Mouse (Mus musculus): ENCODE results near the gene Zer1.
A peak's percentile ranks its signal among the peaks of the same experiment; 100 is the strongest.
"Not testable (repeated sequence)": the region's sequence is repeated elsewhere in the genome, so short reads cannot be mapped to it uniquely, and the experiment has no call there.

Gene Zer1

DNA sequence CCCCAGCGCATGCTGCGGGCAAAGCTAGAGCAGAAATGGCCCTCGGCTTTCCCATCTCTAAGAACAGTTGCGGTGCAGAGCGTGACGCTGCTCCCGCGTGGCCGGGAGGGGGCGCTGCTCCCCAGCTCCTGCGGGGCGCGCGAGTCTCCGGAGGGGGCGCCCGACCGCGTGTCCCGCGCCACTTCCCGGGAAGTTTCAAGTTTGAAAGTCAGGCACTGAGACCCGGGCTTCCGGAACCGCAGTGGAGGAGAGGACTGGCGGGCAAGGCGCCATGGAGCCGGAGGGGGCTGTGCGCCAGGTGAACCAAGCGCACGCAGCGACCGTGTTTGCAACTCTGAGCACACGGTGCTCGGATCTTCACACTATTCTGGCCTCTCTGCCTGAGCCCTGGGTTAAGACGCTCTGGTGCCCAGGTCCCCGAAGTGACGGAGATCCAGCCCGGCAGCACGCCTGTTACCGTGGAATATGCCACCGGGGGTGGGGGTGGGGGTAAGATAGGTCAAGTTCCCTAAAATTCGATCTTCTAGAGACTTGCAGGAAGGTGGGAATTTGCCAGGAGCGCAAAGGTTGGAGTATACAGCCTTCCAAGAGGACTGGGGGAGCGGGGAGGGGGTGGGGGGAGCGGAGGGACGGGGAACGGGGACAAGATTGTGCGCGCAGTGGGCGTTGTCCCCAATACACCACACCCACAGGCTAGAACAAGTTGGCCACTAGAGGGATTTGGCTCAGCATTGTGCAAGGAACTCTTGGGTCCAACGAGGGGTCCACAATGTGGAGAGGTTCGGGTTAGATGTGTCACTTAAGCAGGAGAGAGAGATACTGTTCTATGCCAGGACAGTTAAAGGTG, 46.7 kb downstream of the Zer1 start, which contains the start of gene Pkn3:
Gene Pkn3, plus strand, starts transcription at position 183 of the 847 bp plus-strand sequence.
- DNase-seq (ENCODE audit: low spot score) = peak; percentile 85

DNA sequence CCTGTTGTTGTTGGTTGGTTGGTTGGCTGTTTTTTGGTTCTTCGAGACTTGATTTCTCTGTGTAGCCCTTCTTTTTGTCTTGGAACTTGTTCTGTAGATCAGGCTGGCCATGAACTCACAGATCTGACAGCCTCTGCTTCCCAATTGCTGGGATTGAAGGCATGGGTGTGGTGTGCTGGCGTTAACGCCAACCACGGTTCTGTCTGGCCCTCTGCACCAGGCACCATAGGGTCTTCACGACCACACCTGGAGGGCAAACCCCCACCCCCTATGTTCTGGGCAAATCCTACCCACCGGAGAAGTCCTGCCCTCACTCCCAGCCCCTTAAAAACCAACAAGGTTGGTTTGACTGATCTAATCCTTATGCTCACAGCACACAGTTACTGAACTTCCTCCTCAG, 47.4 kb downstream of the Zer1 start:
- DNase-seq (ENCODE audit: low spot score) = no peak

DNA sequence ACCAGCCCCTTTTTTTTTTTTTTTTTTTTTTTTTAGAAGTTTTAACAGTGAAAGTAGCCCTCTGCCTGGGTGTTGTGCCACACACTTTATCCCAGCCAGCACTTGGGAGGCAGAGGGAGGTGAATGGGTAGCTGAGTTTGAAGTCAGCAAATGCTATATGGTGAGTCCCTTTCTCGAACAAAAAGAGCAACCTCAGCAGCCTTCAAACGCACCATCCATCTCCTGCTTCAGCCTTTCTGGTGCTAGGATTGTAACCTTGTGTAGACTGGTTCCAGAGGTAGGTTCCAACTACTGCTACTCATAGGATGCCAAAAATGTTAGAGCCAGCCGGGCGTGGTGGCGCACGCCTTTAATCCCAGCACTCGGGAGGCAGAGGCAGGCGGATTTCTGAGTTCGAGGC, 47.9 kb downstream of the Zer1 start:
- DNase-seq (ENCODE audit: low spot score) = no peak

DNA sequence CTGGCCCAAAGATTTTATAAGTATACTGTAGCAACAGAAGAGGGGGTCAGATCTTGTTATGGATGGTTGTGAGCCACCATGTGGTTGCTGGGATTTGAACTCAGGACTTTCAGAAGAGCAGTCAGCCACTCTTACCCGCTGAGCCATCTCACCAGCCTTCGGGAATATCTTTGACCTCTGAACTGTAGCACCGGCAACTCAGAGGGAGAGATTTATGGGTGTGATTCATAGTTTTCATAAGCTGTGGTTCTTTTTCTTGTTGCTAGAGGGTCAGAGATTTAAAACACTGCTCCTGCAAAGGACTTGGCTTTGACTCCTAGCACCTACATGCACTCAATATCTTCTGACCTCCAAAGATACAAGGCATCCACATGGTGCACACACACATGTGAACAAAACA, 48.8 kb downstream of the Zer1 start:
- DNase-seq (ENCODE audit: low spot score) = no peak

DNA sequence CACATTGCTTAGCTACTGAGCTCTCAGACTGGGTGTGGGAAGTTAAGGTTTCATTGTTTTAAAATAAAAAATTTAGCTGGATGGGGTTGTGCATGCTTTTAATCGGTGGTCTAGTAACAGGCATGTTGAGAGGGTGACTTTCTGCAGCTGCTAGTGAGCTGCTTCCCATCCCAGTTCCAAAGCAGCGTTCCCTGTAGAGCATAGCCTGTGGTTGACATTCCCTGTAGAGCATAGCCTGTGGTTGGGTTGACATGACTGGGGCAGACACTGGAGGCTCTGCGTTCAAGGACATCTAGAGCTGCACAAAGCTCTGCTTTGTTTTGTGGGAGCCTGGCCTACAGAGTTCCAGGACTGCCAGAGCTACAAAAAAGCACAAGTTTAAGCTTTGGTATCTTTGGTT, 51.1 kb downstream of the Zer1 start:
- no peak for DNase-seq (ENCODE audit: low spot score)

DNA sequence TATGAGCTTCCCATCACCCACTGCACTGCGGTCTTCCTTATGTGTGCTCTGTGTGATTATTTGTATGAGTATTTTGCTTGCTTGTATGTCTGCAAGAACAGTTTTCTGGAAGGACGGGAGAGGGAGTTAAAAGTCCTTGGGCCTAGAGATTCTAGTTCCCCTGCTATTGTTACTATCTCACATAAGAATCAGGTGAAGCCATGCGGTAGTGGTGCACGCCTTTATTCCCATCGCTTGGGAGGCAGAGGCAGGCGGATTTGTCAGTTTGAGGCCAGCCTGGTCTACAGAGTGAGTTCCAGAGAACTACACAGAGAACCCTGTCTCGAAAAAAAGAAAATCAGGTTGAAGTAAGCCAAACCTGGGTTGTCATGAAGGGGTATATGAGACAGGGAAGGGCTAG, 51.5 kb downstream of the Zer1 start:
- DNase-seq (ENCODE audit: low spot score) = no peak

DNA sequence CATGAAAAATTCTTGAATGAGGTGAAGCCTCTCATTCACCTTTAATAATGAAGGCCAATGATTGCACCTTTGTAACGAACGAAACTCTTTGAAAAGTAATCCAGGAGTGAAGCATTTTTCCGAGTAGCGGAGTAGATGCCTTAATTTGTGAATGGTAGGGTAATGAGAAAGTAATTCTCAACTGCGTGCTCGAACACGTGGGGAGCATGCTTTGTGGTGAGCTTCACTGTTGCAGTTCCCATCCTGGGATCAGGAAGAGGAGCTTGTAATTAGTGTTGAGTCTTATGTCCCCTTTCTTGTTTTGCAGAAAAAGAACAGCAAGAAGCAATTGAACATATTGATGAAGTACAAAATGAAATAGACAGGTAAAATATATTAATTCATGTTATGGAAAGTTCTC, 56.4 kb downstream of the Zer1 start:
- DNase-seq (ENCODE audit: low spot score) = no peak

DNA sequence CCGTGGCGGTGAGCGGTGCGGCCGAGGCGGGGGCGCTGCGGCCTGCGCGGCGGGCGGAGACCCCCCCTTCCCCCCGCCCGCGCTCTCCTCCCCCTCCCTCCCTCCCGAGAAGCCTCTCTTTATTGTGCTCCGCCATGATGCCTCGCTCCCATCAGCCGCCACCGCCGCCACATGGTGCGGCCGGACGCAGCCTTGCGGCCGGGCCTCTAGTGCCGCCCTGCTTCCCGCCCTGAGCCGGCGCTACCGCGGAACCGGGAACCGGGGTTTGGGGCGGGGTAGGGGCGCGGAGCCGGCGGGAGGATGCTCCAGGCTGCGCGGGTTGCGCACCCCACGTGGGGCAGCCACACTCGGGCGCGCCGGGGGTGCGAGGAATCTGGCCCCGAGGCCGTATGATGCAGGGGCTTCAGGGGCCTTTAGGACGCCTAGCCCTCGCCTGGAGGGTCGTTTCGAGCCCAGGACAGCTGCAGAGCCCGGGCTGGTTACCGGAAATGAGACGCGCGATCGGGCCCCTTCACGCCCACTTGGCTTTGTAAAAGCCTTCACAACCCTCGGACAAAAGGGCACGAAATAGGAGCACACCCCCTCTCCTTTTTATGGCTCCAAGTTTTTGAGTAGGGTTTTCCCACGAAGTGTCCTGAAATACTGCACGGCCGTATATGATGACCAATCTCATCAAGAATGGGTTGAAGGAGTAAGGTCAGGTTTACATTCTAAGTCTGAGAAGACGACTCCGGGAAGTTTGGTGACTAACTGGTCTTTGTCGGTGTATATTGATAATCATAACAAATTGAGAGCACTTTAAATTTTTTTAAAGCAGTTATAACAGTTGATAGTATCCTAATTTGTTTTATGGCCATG, 57.1 kb downstream of the Zer1 start:
- DNase-seq (ENCODE audit: low spot score) = peak; percentile 34

DNA sequence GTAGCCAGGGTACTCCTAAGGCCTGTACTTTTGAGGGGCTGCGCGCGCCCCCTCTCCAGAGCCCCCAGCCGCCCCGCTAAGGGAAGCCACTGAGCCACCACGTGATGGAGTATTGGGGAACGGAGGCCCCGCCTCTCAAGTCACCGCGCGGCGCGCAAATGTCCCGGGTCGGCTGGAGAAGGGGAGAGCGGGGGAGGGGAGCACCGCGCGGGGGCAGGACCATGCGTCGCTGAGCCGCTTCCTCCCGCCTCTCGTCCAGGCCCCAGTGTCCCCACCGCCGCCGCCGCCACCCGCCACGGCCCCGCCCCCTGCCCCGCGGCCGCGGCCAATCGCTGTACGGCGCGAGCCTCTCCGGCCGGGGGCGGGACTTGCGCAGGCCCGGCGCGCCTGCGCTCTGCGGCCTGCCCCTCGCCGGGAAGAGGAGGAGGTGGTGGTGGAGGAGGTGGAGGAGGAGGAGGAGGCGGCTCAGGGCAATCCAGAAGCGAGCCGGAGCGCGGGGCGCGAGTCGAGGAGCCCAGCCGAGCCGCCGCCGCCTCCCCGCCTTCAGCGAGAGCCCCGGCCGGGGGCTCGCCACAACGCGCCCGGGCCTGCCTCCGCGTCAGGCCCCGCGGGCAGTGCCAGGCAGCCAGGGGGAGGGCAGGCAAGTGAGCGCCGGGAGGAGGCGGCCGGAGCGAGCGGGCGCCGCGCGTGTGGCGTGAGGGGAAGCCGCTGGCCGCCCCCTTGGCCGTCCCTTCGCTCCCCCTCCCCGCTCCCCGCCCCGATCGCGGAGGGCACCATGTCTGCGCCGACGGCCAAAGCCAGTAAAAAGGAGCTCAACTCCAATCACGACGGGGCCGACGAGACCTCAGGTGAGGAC, 58.1 kb downstream of the Zer1 start:
- peak; percentile 95 for DNase-seq (ENCODE audit: low spot score)

DNA sequence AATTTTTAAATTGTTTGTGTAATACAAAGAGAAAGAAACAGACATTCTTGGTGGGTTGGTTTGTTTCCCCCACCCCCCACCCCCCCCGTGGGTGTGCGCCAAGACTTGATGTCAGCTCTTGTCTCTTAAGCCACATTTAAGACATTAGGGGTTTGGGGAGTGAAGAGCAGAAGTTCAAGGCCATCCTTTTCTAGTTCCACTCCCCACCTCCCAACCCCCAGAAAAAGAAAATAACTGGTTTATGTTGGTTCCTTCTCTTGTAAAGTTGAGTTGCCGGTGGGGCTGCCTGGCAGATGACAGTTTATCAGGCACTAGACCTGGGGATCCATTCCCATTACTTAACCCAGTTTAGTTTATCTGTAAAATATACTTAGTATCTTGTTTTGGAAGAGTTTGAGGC, 60.1 kb downstream of the Zer1 start:
- DNase-seq (ENCODE audit: low spot score) = no peak

DNA sequence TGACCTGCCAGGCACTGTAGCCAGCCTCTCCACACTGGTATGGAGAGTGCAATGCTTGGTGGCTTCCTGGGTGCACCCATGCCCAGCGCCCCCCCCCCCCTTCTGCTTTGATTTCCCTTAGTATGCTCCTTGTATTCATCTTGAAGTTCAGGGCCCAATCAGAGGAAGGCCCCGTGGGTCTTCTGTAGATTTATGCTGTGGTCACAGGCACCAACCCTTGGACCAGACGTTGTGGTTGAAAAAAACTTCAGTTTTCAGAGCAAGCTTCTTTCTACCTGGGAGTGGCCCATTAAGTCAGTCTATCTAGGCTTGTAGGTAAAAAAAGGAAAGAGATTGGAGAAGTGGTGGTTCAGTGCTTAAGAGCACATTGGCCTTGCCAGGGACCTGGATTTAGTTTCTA, 60.6 kb downstream of the Zer1 start:
- DNase-seq (ENCODE audit: low spot score) = no peak

DNA sequence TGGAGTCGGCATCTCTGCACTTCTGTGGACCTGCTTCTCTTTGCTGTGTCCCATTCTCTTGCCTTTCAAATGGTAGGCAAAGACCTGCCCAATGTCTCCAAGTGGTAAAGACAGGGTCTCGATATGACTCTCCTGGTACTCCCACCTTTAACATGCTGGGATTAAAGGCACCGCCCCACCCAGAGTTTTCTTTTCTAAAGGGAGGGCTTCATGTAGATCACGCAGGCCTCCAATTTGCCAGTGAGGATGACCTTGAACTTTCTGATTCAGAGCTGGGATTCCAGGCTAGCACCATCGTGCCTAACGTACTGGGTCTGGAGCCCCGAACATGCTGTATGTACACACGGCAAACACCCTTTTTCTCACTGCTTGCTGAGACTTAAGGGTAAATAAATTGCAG, 61.1 kb downstream of the Zer1 start:
- DNase-seq (ENCODE audit: low spot score) = no peak

DNA sequence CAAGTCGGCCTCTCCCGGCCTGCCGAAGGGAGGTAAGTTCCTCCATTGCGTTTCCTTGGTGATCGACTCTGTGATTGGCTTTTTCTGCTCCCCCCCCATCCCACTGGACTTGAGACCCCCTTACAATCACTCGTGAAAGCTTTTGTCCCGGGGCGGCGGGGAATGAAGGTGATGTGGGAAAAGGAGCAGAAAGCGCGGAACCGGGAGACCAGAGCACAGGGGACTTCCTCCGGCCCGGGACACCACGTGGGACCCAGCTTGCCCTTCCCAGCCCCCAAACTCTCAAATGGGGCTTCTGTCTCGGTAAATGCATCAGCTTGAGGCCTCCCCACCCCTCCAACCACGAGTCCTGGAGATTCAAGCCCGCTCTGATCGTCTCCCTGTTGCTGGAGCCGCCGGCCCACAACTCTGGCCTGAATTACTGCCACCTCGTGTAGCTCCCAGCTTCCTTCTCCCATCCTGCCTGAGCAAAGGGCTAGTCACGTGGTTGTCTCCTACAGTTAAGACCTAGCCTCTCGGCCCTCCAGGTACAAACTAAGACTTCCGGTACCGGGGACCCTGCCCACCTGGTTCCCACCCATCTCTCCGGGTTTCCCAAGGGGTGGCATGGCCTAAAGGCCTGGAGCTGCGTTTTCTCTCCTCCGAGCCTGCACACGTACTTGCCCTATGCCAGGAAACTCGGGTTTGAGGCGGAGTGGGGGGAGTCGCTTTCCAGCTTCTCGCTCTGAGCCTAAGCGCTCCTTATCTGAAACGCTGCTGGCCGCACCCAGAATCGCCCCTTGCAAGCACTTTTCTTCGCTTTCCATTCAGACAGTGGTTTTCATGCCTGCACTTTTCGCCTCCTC, 61.9 kb downstream of the Zer1 start:
- DNase-seq (ENCODE audit: low spot score) = peak; percentile 69

DNA sequence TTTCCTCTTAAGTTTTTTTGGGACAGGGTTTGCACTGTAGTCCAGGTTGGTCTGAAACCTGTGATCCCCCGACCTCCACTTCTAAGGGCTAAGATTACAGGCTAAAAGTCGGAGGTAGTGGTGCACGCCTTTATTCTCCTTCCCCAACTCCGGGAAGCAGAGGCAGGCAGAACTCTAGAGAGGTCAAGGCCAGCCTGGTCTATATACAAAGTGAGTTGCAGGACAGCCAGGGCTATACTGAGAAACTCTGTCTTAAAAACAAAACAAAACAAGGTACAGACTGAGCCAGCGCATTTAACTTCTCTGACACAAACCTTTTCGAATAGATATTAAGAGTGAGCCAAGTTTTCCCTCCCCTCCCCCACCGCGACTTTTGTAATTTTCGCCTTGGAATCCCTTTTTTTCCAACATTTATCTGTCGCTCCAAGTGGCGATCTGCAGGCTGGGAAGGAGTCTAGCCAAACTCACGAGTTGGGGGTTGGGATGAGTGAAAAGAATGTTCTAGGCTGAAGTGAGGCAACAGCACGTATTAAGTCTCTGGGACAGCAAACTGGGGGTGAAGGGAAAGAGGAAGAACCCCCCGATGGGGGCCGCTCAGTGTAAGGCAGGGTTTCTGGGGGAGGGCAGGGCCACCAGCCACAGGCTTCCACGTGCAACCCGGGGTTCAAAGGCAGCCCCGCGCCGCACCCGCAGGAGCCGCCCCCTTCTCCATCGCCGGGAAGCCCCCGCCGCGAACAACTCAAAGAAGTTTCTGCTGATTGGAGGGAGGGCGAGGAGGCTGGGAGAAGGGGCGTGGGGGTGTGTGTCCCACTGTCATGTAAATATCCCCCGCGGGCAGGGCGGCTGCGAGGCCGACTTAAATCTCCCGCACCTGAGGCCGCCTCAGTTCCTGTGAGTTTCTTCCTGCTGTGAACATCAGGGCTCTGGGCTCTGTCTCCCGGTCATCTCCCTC, 62.9 kb downstream of the Zer1 start:
- peak; percentile 37 for DNase-seq (ENCODE audit: low spot score)

DNA sequence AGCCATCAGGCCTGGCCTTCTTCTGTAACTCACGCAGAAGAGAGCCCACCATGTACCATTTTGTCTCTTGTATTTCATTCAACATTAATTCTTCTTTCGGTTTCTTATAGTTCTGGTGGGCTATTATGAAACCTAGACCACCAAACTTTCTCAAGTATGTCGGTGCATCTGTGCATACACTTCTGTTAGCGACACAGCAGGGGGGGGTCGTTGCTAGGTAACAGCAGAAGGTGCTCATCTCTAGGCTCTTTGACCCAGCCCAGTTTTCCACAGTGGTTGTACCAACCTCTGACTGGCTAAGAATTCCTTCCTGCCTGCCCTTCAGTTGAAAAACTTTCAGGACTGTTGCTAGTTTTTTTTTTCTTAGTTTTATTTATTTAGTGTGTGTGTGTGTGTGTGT, 66.0 kb downstream of the Zer1 start:
- DNase-seq (ENCODE audit: low spot score) = no peak

DNA sequence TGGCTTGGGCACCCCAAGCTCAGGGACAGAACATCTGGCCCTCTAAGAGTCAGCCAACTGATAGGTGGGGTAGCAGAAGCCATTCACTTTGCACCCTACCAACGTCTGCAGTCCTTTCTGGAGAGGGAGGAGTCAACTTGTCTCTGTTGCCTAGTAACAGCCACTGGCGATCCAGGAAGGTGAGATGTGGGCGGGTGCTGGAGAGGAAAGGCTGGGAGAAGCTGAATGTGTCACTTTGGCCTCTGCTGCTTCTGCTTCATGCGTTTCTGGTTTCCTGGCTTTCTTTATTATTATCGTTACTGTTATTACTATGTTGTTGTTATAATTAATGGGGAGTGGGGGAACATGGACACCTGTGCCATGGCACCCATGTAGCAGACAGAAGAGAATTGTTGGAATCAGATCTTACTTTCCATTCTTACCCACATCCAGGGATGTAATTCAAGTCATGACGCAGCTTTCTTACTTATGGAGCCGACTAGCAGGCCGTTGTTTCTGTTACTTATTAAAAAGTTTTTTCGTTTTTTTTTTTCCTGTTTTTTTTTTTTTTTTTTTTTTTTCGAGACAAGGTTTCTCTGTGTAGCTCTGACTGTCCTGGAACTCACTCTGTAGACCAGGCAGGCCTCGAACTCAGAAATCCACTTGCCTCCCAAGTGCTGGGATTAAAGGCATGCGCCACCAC, 67.0 kb downstream of the Zer1 start, which contains the start of gene Set:
Gene Set, plus strand, starts transcription at position 156 of the 682 bp plus-strand sequence.
- no peak for DNase-seq (ENCODE audit: low spot score)

DNA sequence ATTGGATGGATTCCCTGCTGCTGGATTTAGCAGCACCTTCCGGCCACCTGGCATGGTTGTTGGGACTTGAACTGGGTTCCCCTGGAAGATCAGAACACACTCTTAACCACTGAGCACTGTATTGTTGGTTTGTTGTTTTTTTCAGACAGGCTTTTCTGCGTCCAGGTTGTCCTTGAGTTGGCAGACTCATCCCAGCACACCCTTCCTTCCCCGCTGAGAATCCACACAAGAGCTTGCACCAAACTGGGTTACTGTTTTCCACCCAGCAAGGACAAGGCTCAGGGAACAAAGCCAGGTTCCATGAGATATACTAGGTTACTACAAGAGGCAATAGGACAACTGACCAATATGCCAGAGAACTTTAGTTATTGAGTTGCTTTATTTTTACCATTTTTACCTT, 67.6 kb downstream of the Zer1 start:
- no peak for DNase-seq (ENCODE audit: low spot score)

DNA sequence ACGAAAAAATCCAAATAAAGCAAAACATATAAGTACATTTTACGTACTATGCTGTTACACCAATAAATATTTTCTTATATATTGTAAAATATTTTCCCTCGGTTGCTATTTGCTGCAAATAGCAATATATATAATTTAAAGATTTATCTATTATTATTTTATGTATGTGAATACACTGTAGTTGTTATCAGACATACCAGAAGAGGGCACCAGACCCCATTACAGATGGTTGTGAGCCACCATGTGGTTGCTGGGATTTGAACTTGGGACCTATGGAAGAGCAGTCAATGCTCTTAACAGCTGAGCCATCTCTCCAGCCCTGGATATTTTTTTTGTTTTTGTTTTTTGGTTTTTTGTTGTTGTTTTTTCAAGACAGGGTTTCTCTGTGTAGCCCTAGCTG, 69.1 kb downstream of the Zer1 start:
- DNase-seq (ENCODE audit: low spot score) = not testable (repeated sequence)

DNA sequence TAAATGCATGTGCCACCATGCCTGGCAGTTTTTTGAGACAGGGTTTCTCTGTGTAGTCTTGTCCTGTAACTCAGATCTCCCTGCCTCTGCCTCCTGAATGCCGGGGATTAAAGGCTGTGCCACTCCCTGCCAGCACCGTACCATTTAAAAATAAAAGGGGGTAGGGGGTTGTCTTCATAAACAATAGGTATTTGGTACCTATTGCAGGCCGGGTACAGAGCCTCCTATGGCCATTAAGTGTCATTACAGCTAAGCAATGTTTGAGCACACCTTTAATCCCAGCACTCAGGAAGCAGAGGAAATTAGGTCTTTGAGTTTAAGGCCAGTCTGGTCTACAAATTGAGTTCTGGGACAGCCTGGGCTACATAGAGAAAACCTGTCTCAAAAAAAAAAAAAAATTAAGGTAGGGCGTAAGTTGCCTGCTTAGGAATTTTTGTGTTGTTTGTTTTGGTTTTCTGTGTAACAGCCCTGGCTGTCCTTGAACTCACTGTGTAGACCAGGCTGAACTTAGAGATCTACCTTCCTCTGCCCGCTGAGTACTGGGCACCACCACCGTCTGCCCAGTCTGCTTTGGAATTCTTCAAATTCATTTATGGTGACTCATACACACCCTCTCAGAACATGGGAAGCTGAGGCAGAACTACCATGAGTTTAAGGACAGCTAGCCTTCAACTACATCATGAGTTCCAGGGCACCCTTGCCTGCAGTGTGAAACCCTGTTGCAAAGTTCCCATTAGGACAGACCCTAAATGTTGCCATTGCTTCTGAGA, 72.2 kb downstream of the Zer1 start:
- no peak for DNase-seq (ENCODE audit: low spot score)

Measured in MN1 (cell line).